Mouse (Mus musculus) myocyte (in vitro differentiated cells): ENCODE results near the gene Lsm2. TPM values are rescaled to one million over a fixed set of nuclear protein-coding genes. Genes with fewer than 3 reads are reported as not detected.
"Not testable (repeated sequence)": the region's sequence is repeated elsewhere in the genome, so short reads cannot be mapped to it uniquely, and the experiment has no call there.

Experiments
- H3K27me3 ChIP-seq: one replicate; pipeline ENCODE4 v1.6.1; 2011; ENCODE audit not compliant: control insufficient read depth, insufficient read depth, insufficient read length
- H3K36me3 ChIP-seq: one replicate; pipeline ENCODE4 v1.6.1; 2011; ENCODE audit not compliant: control insufficient read depth, insufficient read depth
- H3K4me2 ChIP-seq: one replicate; pipeline ENCODE4 v1.6.1; 2011; ENCODE audit warnings: low read depth, control low read depth
- H3K4me3 ChIP-seq: one replicate; pipeline ENCODE4 v1.5.1; 2011; ENCODE audit warnings: mild to moderate bottlenecking, control low read depth, moderate library complexity
- H3K79me2 ChIP-seq: one replicate; pipeline ENCODE4 v1.6.1; 2011; ENCODE audit not compliant: control insufficient read depth, insufficient read depth
- H3ac ChIP-seq: one replicate; pipeline ENCODE4 v1.6.1; 2011; ENCODE audit not compliant: control insufficient read depth, insufficient read length
- CEBPB ChIP-seq: IDR thresholded peaks from 2 replicates; pipeline ENCODE4 v1.6.1; 2011; ENCODE audit warnings: mild to moderate bottlenecking, moderate library complexity; ENCODE audit not compliant: poor library complexity, insufficient read depth, severe bottlenecking
- E2F4 ChIP-seq: IDR thresholded peaks from one replicate; pipeline ENCODE4 v1.6.1; 2011; ENCODE audit warnings: mild to moderate bottlenecking, control low read depth, moderate library complexity; ENCODE audit not compliant: insufficient read depth
- MAX ChIP-seq: IDR thresholded peaks from one replicate; pipeline ENCODE4 v1.6.1; 2011; ENCODE audit warnings: low read depth, mild to moderate bottlenecking, control low read depth
- MYOG ChIP-seq, 3 experiments: IDR thresholded peaks; one replicate each; pipeline ENCODE4 v1.6.1; 2011; ENCODE audit warnings: control low read depth in 2 of 3, low read depth in 2 of 3, mild to moderate bottlenecking in 2 of 3; ENCODE audit not compliant: insufficient read length in 2 of 3, control insufficient read depth in 1 of 3, insufficient read depth in 1 of 3
- POLR2A ChIP-seq: IDR thresholded peaks from one replicate; pipeline ENCODE4 v1.6.1; 2011; ENCODE audit warnings: low read depth, mild to moderate bottlenecking, control low read depth, moderate library complexity; ENCODE audit not compliant: insufficient read length
- POLR2AphosphoS2 ChIP-seq: IDR thresholded peaks from one replicate; pipeline ENCODE4 v1.6.1; 2011; ENCODE audit warnings: low read depth, control low read depth; ENCODE audit not compliant: insufficient read length
- REST ChIP-seq: IDR thresholded peaks from one replicate; pipeline ENCODE4 v1.6.1; 2011; ENCODE audit warnings: mild to moderate bottlenecking, control low read depth, moderate library complexity; ENCODE audit not compliant: insufficient read depth, insufficient read length
- TCF12 ChIP-seq: IDR thresholded peaks from one replicate; pipeline ENCODE4 v1.6.1; 2011; ENCODE audit warnings: mild to moderate bottlenecking, control low read depth; ENCODE audit not compliant: poor library complexity, insufficient read depth, severe bottlenecking
- TCF3 ChIP-seq: IDR thresholded peaks from one replicate; pipeline ENCODE4 v1.6.1; 2011; ENCODE audit warnings: low read depth, control low read depth; ENCODE audit not compliant: insufficient read length
- USF1 ChIP-seq: IDR thresholded peaks from one replicate; pipeline ENCODE4 v1.6.1; 2011; ENCODE audit warnings: low read depth, mild to moderate bottlenecking, control low read depth, moderate library complexity
- polyA plus RNA-seq: library from polyadenylated mRNA; unstranded; fragments of >200 nt; fragmentation: generic; extraction: Trizol; gene quantifications from one replicate; pipeline ENCODE4 v1.2.1, GENCODE M21; 2012; ENCODE audit warnings: missing spikeins

Lsm2 gene
- polyA plus RNA-seq, 1 experiment, result 52.3 TPM

DNA sequence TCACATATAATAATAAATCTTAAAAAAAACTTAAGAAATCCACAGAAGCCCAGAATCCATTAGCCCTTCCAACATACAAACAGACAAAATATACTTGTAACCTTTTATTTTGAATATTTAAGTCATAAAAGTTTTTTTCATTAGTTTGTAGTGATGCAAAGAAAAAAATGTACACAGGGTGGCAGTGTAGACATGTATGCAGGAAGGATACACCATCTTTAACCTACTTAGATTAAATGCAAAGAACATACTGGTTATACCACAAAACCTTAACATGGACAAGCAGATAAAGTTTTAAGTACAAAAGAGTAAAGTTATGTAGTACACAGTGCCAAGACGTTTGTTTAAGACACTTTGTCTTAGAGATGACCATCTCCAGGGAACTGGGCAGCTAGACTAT is 25.3 kb upstream of the Lsm2 start:
- TF ChIP-seq POLR2A, result no peak
- TF ChIP-seq TCF3, result no peak
- TF ChIP-seq E2F4, result no peak
- no peak for TF ChIP-seq REST
- TF ChIP-seq MYOG (IDR thresholded peaks at IDR 0.05; ENCODE audit: control insufficient read depth in 1 of 3, insufficient read depth in 1 of 3, insufficient read length in 2 of 3, low read depth in 2 of 3), result no peak
- no peak for TF ChIP-seq USF1
- TF ChIP-seq TCF12, result no peak
- no peak for TF ChIP-seq MAX
- Histone ChIP-seq H3K27me3 (no peaks in the 10 kb centered on the region), H3ac (no peak overlapping the region), H3K4me2 (no peak overlapping the region), H3K36me3 (no peaks in the 10 kb centered on the region), H3K4me3 (no peak overlapping the region), H3K79me2 (peaks cover 10% of the 10 kb centered on the region)

DNA sequence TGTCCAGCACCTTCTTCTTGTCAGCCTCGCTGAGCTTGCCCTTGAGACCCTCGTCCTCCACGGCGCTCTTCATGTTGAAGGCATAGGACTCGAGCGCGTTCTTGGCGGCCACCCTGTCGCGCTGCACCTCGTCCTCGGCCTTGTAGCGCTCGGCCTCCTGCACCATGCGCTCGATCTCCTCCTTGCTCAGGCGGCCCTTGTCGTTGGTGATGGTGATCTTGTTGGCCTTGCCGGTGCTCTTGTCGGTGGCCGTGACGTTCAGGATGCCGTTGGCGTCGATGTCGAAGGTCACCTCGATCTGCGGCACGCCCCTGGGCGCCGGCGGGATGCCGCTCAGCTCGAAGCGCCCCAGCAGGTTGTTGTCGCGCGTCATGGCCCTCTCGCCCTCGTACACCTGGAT is 24.4 kb upstream of the Lsm2 start:
- H3K27me3 ChIP-seq, H3K4me3 ChIP-seq, H3ac ChIP-seq, H3K4me2 ChIP-seq, H3K36me3 ChIP-seq, H3K79me2 ChIP-seq: not testable (repeated sequence)

DNA sequence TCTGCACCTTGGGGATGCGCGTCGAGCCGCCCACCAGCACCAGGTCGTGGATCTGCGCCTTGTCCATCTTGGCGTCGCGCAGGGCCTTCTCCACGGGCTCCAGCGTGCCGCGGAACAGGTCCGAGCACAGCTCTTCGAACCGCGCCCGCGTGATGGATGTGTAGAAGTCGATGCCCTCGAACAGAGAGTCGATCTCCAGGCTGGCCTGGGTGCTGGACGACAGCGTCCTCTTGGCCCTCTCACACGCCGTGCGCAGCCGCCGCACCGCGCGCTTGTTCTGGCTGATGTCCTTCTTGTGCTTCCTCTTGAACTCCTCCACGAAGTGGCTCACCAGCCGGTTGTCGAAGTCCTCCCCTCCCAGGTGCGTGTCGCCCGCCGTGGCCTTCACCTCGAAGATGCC is 23.7 kb upstream of the Lsm2 start:
- not testable (repeated sequence) for H3K4me2 ChIP-seq, H3K79me2 ChIP-seq, H3K36me3 ChIP-seq, H3K27me3 ChIP-seq, H3K4me3 ChIP-seq, H3ac ChIP-seq

DNA sequence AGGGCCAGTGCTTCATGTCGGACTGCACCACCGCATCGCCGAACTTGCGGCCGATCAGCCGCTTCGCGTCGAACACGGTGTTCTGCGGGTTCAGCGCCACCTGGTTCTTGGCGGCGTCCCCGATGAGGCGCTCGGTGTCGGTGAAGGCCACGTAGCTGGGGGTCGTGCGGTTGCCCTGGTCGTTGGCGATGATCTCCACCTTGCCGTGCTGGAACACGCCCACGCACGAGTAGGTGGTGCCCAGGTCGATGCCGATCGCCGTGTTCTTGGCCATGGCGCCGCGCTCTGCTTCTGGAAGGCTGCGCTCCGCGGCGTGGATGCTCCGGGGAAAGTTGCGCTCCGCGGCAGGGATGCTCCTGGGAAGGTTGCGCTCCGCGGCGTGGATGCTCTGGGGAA is 22.9 kb upstream of the Lsm2 start:
- not testable (repeated sequence) for H3K36me3 ChIP-seq, H3K79me2 ChIP-seq, H3K27me3 ChIP-seq, H3K4me2 ChIP-seq
- Histone ChIP-seq H3ac (peak overlapping the region; percentile 19), H3K4me3 (peak overlapping the region; percentile 40)

DNA sequence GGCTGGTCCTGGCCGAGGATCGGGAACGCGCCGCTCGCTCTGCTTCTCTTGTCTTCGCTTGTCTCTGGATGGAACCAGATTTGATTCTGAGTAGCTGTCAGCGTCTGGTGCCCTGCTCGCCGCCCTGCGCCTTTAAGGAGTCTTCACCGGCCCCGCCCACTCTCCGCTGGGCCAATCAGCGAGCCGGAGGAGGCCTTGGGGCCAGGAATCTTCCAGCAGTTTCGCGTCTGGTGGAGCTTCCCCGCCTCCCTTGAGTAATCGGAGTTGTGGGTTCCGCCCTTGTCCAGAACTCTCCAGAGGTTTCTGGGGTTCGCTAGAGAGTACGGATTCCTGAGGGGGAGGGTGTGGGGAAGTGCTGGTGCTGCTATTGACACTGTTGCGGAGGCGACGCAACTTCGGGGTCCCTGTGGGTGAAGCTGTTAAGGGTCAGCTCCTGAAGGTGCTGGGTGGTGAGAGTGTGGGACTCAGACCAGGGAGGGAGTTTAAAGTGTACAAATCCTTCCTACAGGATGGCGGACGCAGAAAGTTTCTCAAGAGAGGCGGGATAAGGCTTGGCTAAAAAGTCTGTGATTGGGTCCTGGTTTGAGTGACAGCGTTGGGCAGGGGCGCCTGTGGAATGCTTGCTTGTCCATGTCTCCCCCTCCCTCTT is 22.4 kb upstream of the Lsm2 start, which contains the start of gene Hspa1b:
Gene Hspa1b, minus strand, starts transcription at position 109 of the 649 bp plus-strand sequence.
- not testable (repeated sequence) for H3K27me3 ChIP-seq, H3K36me3 ChIP-seq, H3K79me2 ChIP-seq
- TF ChIP-seq POLR2AphosphoS2 (peak; percentile 85), POLR2A (peak; percentile 72)
- Histone ChIP-seq H3K4me2 (peak within 1 kb of the TSS; percentile 91), H3K4me3 (peak within 1 kb of the TSS; percentile 40), H3ac (peak within 1 kb of the TSS; percentile 30)

DNA sequence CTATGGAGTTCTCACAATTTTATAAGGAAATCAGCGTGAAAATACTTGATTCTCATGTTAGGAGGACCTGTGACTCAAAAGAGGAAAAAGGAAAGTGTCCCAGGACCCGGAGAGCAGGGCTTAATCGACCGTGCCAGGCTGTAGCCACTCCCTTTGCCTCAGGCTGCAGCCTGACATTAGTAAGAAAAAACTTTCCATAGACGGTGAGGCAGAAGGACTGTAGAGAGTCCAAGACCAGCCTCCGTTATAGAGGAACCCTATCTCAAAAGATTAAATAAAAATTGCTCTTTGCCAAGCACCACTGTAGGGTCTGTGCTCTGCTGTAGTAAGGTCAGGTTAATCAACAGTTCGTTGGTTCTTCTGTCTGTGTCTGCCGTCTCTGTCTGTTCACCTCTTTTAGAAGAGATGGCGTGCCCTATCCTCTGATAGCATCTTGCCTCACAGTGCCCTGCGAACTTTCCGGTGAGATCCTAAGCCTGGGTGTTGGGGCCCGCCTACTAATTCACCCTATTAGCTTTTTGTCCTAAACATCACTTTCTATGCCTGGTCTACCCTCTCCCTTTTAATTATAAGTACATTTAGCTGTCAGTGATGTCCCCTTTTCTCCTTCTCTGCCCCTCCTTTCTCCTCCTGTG is 21.7 kb upstream of the Lsm2 start:
- TF ChIP-seq POLR2A (peak; percentile 7), E2F4 (no peak)
- Histone ChIP-seq H3K36me3 (no peaks in the 10 kb centered on the region), H3ac (peak overlapping the region; percentile 30), H3K4me2 (peak overlapping the region; percentile 91), H3K79me2 (no peaks in the 10 kb centered on the region), H3K27me3 (no peaks in the 10 kb centered on the region), H3K4me3 (peak overlapping the region; percentile 40)

DNA sequence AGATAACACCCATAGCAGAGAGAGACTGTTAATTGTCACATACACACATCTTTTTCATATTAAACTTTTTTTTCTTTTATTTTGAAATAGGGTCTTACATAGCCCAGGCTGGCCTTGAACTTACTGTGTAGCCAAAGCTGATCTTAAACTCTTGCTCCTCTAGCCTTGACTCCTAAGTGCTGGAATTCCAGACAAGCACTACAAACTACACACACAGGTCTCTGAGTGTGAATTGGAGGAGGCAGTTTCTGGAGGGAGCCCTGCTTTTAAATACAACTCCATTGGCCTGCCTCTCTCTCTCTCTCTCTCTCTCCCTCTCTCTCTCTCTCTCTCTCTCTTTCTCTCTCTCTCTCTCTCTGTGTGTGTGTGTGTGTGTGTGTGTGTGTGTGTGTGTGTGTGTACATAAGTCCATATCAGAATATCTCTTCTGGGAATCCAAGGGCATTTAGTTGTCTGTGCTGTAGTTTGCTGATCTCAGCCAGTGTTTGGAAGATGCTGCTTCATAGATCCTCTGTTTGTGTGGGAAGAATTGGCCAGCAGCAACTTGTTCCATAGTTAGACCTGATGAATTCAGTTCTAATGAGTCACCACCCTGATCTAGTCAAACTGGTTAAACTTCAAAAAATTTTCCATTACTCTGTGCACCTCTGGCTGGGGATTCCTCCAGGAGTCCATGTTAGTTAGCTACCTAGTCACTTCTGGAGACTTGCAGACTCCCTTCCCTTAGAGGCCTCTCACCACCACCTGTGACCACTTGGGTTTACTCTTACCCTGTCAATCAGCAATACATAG is 20.8 kb upstream of the Lsm2 start:
- TF ChIP-seq E2F4 (no peak), POLR2AphosphoS2 (no peak), POLR2A (no peak), USF1 (no peak), TCF12 (no peak), REST (no peak), CEBPB (no peak), TCF3 (no peak)
- Histone ChIP-seq H3K79me2 (no peaks in the 10 kb centered on the region), H3ac (no peak overlapping the region), H3K4me2 (peak overlapping the region; percentile 91), H3K36me3 (no peaks in the 10 kb centered on the region), H3K4me3 (peak overlapping the region; percentile 40), H3K27me3 (no peaks in the 10 kb centered on the region)
